Mouse (Mus musculus): ENCODE results near the gene Akr1a1. TPM values are rescaled to one million over a fixed set of nuclear protein-coding genes. Genes with fewer than 3 reads are reported as not detected.
"Not testable (repeated sequence)": the region's sequence is repeated elsewhere in the genome, so short reads cannot be mapped to it uniquely, and the experiment has no call there.

Gene Akr1a1
- polyA plus RNA-seq (2015; fragmentation: Nextera tagmentation; extraction: Ambion mirVana), result 763 and 775 TPM in 2 replicates

DNA sequence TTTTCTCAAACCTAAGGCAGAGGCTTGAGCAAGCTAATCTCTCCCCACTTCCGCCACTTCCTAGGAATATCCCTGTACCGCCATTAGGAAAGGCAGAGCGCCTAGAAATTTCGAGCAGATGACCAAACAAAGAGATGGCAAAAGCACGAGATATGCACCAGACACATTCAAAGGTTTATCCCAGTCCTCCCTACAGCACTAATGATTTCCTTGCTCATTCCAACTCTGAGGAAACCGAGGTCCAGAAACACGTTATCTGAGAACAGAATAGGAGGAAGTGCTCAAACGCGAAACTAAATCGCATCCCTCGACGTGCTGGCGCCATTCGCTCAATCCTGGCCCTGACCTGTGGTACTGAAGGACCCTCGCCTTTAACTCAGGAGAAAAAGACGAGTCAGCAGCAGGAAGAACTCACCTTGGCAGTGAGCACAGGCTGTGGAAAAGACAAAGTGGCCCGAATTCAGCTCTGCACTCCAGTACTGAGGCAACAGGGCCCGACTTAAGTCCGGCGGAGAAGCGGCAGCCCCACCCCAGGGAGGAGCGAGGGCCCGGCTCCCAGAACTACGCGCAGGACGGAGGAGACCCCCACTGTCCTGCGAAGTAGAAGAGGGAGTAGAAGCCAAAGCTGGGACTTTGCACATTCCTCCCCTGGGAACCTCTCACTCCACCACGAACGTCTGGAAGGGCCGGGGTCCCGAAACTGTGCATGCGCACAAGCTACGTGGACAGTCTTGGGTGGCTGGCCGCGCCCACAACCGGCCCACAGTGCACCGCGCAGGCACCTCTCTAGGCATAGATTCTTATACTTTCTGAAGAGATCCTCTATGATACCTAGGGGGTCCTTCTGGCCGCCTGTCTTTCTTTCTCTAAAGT, at the start of gene Akr1a1:
Gene Akr1a1, minus strand, starts transcription at position 757 of the 873 bp plus-strand sequence.
- peak within 1 kb of the TSS; percentile 91 for H3K27ac ChIP-seq
- H3K9ac ChIP-seq, result peak within 1 kb of the TSS; percentile 95
- peaks cover 39% of the 10 kb centered on the region for H3K4me1 ChIP-seq
- WGBS, result under 1% methylated on average over 39 of the region's 39 CpGs
- H3K27me3 ChIP-seq, result no peaks in the 10 kb centered on the region
- peaks cover 29% of the 10 kb centered on the region for H3K36me3 ChIP-seq
- peak within 1 kb of the TSS; percentile 88 for H3K4me2 ChIP-seq
- H3K9me3 ChIP-seq, result no peaks in the 10 kb centered on the region
- H3K4me3 ChIP-seq, result peak within 1 kb of the TSS; percentile 85
- ATAC-seq (ENCODE audit: insufficient number of reproducible peaks, insufficient read depth, low FRiP score, low TSS enrichment, low read depth), result peak; percentile 99

DNA sequence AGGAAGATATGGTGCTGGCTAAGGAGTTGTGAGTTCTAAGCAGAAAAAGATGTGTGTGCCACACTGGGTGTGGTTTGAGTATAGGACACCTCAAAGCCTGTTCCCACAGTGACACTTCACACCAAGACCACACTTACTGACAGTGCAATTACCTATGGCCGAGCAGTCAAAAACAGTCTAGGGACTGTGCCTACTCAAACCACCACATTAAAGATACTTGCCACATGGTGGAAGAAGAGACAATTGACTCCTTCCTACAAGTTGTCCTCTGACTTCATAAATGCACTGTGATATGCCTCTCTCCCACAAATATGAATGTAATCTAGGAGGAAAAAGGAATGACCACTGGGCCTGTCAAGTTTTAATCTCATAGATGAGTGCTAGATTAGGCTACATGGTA, 49.5 kb upstream of the Akr1a1 start:
- Histone ChIP-seq H3K4me1 (no peaks in the 10 kb centered on the region), H3K27ac (no peak overlapping the region), H3K4me2 (no peak overlapping the region), H3K4me3 (no peak overlapping the region), H3K36me3 (peaks cover 56% of the 10 kb centered on the region), H3K9me3 (no peaks in the 10 kb centered on the region), H3K27me3 (no peaks in the 10 kb centered on the region), H3K9ac (no peak overlapping the region)
- WGBS, result 80% methylated on average over 1 of the region's 1 CpGs
- ATAC-seq (ENCODE audit: insufficient number of reproducible peaks, insufficient read depth, low FRiP score, low TSS enrichment, low read depth), result no peak

DNA sequence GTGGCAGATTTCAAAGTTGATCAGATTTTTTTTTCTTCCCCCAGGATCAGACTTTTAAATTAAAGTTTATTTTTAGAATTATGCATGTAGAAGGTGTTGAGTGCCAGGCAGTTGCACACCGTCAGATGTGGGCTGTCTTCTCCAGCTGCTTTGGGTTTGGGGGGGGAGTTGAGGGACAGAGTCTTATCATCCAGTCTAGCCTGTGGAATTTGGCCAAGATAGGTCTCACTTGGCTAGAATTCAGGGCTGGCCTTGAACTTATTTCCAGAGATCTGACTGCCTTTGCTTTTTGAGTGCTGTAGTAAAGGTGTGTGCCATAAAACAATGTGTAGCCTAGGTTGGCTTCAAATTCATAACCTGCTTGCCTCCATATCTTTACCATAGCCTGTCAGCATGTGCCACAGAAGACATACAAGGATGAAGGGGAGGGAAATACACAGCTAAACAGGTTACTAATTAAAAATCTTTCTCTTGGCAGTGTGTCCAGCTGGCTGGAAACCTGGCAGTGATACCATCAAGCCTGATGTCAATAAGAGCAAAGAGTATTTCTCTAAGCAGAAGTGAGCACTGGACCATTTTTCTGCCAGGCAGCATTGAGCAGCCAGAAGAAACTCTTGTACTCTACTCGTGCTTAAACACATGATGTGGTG, 47.3 kb upstream of the Akr1a1 start:
- Histone ChIP-seq H3K9me3 (no peaks in the 10 kb centered on the region), H3K27me3 (no peaks in the 10 kb centered on the region), H3K27ac (no peak overlapping the region), H3K9ac (no peak overlapping the region), H3K4me3 (no peak overlapping the region), H3K4me2 (no peak overlapping the region), H3K36me3 (peaks cover 69% of the 10 kb centered on the region), H3K4me1 (no peaks in the 10 kb centered on the region)
- ATAC-seq (ENCODE audit: insufficient number of reproducible peaks, insufficient read depth, low FRiP score, low TSS enrichment, low read depth), result no peak
- 85% methylated on average over 2 of the region's 2 CpGs for WGBS

DNA sequence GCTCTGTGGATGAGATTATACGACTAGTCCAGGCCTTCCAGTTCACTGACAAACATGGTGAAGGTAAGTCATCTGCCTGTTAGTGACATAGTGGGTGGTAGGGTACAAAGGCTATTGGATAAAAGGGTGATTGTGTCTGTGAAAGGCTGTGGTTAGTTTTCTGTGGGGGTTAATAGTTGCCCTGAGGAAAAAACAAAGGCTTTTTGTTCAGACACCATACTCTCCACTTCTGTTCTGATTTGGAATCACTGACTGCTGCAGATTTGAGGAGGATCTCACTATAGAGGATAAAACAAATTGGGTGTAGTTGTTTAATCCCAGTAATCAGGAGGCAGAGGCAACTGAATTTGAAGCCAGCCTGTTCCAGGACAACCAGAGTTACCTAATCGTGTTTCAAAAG, 42.3 kb upstream of the Akr1a1 start:
- Histone ChIP-seq H3K36me3 (peaks cover 90% of the 10 kb centered on the region), H3K27ac (no peak overlapping the region), H3K27me3 (no peaks in the 10 kb centered on the region), H3K9me3 (no peaks in the 10 kb centered on the region), H3K9ac (no peak overlapping the region), H3K4me3 (no peak overlapping the region), H3K4me1 (0 out of 2 replicates have a peak, but pooled peaks cover 5% of the 10 kb centered on the region), H3K4me2 (no peak overlapping the region)
- no peak for ATAC-seq (ENCODE audit: insufficient number of reproducible peaks, insufficient read depth, low FRiP score, low TSS enrichment, low read depth)
- WGBS, result 71% methylated on average over 2 of the region's 2 CpGs

DNA sequence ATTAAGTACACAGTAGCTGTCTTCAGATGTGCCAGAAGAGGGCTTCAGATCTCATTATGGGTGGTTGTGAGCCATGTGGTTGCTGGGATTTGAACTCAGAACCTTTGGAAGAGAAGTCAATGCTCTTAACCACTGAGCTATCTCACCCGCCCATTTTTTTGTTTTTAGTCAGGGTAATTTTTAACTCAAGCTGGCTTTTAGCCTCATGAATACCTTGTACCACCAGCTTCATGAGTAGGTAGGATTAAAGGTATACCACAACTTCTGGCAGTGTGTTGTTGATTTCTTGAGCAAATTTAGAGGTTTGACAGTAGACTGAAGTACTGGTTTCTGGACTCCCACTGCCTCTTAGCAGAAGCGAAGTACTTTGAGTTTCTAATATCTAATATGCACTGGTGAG, 40.7 kb upstream of the Akr1a1 start:
- Histone ChIP-seq H3K36me3 (peaks cover 88% of the 10 kb centered on the region), H3K9me3 (no peaks in the 10 kb centered on the region), H3K4me1 (peaks cover 7% of the 10 kb centered on the region), H3K27me3 (no peaks in the 10 kb centered on the region), H3K4me2 (no peak overlapping the region), H3K9ac (no peak overlapping the region), H3K27ac (no peak overlapping the region), H3K4me3 (no peak overlapping the region)
- 88% methylated on average over 2 of the region's 2 CpGs for WGBS
- no peak for ATAC-seq (ENCODE audit: insufficient number of reproducible peaks, insufficient read depth, low FRiP score, low TSS enrichment, low read depth)

DNA sequence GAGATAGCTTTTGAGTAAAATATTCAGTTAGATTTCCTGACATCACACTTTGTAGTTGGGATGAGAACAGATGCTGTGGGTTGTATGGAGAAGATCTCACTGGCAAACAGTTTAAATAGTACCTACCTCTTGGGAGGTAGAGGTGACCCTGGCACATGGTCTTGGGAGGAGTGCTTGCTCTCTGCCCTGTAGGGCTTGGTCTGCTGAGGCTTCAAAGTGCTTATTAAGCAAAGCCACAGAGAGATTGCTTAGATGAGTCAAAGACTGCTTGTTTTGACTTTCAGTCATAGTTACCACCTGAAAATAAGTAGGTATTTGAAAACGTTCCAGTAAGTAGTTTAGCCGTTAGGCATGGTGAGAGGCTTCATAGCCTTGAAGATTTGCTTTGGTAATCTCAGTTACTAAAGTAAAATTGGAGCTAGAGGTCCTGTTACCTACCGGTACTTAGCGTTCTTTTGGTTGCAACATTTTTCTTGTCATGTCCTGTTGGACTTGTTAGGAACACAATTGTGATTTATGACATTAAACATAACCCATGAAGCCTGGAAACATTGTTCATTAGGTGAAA, 37.9 kb upstream of the Akr1a1 start:
- H3K4me2 ChIP-seq, result no peak overlapping the region
- no peaks in the 10 kb centered on the region for H3K27me3 ChIP-seq
- no peak for ATAC-seq (ENCODE audit: insufficient number of reproducible peaks, insufficient read depth, low FRiP score, low TSS enrichment, low read depth)
- no peak overlapping the region for H3K4me3 ChIP-seq
- WGBS, result 85% methylated on average over 4 of the region's 4 CpGs
- no peak overlapping the region for H3K27ac ChIP-seq
- peaks cover 19% of the 10 kb centered on the region for H3K4me1 ChIP-seq
- no peak overlapping the region for H3K9ac ChIP-seq
- peaks cover 63% of the 10 kb centered on the region for H3K36me3 ChIP-seq
- H3K9me3 ChIP-seq, result no peaks in the 10 kb centered on the region

DNA sequence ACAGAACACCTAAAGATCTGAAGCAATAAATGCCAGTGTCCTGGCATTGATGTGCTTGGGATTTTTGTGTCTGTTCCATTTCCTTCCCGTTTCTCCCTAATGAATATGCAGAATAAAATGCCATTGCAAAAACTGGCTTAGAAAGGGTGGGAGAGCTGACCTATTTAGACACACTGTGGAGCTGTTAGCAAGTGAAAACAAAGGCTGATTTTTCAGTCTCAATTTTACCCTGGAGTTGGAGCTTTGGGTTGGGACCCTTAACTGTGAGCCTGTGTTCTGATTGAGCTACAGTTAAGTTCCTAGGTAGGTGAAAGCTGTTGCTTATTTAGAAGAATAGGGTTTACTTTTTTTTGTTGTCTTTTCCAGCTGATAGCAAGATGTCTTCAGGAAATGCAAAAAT, 35.6 kb upstream of the Akr1a1 start:
- H3K4me1 ChIP-seq, result peaks cover 19% of the 10 kb centered on the region
- no peaks in the 10 kb centered on the region for H3K9me3 ChIP-seq
- no peak overlapping the region for H3K27ac ChIP-seq
- no peaks in the 10 kb centered on the region for H3K27me3 ChIP-seq
- 39% methylated on average over 1 of the region's 1 CpGs for WGBS
- peak overlapping the region; percentile 74 for H3K4me3 ChIP-seq
- no peak for ATAC-seq (ENCODE audit: insufficient number of reproducible peaks, insufficient read depth, low FRiP score, low TSS enrichment, low read depth)
- H3K9ac ChIP-seq, result peak overlapping the region; percentile 86
- peaks cover 42% of the 10 kb centered on the region for H3K36me3 ChIP-seq
- H3K4me2 ChIP-seq, result peak overlapping the region; percentile 67

DNA sequence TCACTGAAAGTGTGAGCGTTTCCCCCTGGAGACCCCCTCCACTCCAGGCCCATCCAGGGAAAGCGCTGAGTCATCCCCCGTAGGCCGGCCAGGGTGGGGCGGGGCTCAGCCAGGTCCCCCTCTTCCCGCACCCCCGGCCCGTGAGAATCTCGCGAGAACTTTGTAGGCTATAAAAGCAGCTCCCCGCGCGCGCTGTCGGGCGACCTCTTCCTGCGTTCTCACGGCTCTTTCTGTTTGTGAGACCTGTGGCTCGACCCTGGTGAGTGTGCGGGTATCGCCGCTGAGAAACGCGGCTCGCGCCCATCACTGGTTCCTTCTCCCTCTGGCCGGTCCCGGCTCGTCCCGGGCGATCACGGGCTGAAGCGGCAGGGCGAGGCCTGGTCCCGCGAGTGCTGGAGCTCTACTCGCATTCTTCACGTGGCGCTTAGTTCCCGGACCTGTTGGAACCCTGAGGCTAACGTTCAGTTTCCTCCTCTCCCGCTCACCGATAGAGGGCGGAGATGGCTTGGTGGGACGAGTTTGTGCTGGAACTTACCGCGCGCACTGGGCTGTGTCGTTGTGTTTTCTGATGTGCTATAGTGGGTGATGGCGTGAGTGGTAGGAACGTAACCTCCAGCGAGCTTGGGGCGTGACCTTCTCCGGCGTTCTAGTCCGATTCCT, 34.1 kb upstream of the Akr1a1 start, which contains the start of gene Prdx1:
Gene Prdx1, plus strand, starts transcription at position 143 of the 660 bp plus-strand sequence.
- Histone ChIP-seq H3K27ac (peak within 1 kb of the TSS; percentile 98), H3K4me1 (peaks cover 19% of the 10 kb centered on the region), H3K9me3 (no peaks in the 10 kb centered on the region), H3K4me3 (peak within 1 kb of the TSS; percentile 74), H3K27me3 (no peaks in the 10 kb centered on the region), H3K4me2 (peak within 1 kb of the TSS; percentile 67), H3K9ac (peak within 1 kb of the TSS; percentile 86), H3K36me3 (peaks cover 28% of the 10 kb centered on the region)
- ATAC-seq (ENCODE audit: insufficient number of reproducible peaks, insufficient read depth, low FRiP score, low TSS enrichment, low read depth), result peak; percentile 94
- under 1% methylated on average over 53 of the region's 56 CpGs for WGBS

DNA sequence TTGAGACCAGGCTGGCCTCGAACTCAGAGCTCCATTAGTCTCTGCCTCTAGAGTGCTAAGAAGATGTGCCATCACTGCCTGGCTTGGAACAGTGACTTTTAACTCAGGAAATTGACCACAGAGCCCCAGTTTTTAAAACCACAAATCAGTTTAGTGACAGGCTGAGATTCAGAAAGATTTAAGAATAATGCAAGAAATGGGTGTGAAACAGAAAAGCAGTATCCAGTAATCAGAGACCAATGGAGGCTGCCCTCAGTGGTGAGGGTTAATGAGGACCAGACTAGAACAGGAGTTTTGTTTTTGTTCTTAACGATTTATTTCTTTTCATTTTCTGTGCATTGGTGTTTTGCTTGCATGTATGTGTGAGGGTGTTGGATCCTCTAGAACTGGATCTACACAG, 33.2 kb upstream of the Akr1a1 start:
- H3K4me1 ChIP-seq, result peaks cover 19% of the 10 kb centered on the region
- no peaks in the 10 kb centered on the region for H3K9me3 ChIP-seq
- peak overlapping the region; percentile 86 for H3K9ac ChIP-seq
- WGBS, result 55% methylated on average over 2 of the region's 2 CpGs
- peak overlapping the region; percentile 74 for H3K4me3 ChIP-seq
- peaks cover 21% of the 10 kb centered on the region for H3K36me3 ChIP-seq
- H3K27ac ChIP-seq, result peak overlapping the region; percentile 98
- H3K4me2 ChIP-seq, result peak overlapping the region; percentile 67
- no peaks in the 10 kb centered on the region for H3K27me3 ChIP-seq
- ATAC-seq (ENCODE audit: insufficient number of reproducible peaks, insufficient read depth, low FRiP score, low TSS enrichment, low read depth), result no peak

DNA sequence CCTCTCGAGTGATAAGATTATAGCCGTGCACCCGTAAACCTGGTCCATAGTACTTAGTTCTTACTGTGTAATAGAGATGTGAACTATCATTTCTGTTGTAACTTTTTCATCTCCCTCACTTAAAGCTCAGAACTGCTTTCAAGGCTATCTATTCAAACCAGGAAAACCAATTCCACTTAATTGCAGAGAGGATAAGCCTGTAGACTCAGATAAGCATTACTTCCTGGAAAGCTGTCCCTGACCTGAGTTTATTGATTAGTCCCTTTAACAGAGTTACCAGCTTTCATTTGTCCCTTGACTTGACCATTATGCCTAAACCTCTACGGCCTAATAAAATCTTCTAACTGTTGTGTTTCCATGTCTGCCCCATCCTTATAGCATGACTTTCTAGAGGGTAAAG, 32.5 kb upstream of the Akr1a1 start:
- no peaks in the 10 kb centered on the region for H3K27me3 ChIP-seq
- peaks cover 14% of the 10 kb centered on the region for H3K36me3 ChIP-seq
- no peak overlapping the region for H3K4me2 ChIP-seq
- no peak for ATAC-seq (ENCODE audit: insufficient number of reproducible peaks, insufficient read depth, low FRiP score, low TSS enrichment, low read depth)
- no peak overlapping the region for H3K27ac ChIP-seq
- no peak overlapping the region for H3K9ac ChIP-seq
- no peak overlapping the region for H3K4me3 ChIP-seq
- no peaks in the 10 kb centered on the region for H3K9me3 ChIP-seq
- 88% methylated on average over 4 of the region's 4 CpGs for WGBS
- H3K4me1 ChIP-seq, result peaks cover 14% of the 10 kb centered on the region

DNA sequence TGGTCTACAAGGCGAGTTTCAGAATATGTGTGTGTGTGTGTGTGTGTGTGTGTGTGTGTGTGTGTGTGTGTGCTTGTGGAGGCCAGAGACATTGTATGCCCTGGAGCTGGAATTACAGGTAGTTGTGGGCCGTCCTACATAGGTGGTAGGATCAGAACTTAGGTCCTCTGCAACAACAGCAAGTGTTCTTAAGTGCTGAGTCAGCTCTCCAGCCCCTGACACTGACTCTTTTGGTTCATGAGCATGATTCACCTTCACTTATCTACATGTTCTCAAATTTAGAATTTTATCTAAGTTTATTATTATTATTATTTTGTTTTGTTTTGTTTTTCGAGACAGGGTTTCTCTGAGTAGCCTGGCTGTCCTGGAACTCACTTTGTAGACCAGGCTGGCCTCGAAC, 29.0 kb upstream of the Akr1a1 start:
- H3K4me2 ChIP-seq; H3K9me3 ChIP-seq; ATAC-seq (ENCODE audit: insufficient number of reproducible peaks, insufficient read depth, low FRiP score, low TSS enrichment, low read depth); H3K4me3 ChIP-seq; H3K9ac ChIP-seq; H3K4me1 ChIP-seq; H3K36me3 ChIP-seq; H3K27ac ChIP-seq; H3K27me3 ChIP-seq: not testable (repeated sequence)
- 88% methylated on average over 4 of the region's 4 CpGs for WGBS
